ENCODE assay signal across 9 mouse cellular contexts in the genomic region with DNA sequence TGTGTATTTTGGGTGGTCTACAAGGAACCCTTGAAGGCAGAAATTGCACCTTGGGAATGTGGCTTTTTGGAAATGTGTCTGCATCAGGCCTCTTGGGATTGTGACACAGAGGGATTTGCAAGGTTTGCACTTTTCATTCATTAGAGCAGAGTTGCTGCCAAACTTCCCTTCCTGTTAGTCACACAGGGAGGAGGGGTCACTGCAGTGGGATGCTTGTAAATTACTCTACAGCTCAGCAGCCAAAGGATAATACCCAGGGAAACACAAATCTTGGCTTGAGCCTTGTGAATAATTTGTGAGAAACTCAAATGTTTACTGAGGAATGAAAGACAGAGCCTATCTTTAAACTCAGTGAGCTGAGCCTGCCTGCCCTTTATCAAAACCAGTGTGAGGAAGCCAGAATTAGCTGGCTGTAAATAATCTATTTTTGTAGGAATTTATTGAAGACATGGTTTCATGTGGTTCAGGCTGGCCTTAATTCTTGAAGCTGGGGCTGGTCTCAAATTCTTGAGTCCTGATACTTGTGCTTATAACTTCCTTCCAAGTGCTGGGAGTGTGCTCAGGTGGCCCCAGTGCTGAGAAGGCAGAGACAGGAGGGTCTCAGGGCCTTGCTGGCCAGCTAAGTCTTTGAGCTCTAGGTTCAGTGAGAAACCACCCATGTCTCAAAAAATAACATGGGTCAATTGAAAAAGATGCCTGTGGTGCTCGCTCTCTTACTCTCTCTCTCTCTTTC. TPM values are rescaled to one million over a fixed set of nuclear protein-coding genes. Genes with fewer than 3 reads are reported as not detected.
DNase-seq lines count a peak whose midpoint lies in the region; ATAC-seq lines count a peak whose summit lies in the region.
"Had no signal": no experiment of that assay in that cellular context is flagged by ENCODE, and none has a peak within 500 bp of the region (broad histone marks: within the 10 kb centered on the region; RNA-seq: fewer than 3 reads in every experiment).

No protein-coding gene starts in this region.

- H3K27me3 ChIP-seq in embryonic facial prominence, embryonic 13.5 days, result no peaks in the 10 kb centered on the region
- H3K27me3 ChIP-seq in embryonic facial prominence, embryonic 10.5 days (replicated peaks; ENCODE audit: low read depth, poor library complexity, severe bottlenecking), result no peaks in the 10 kb centered on the region
- no peaks in the 10 kb centered on the region for H3K27me3 ChIP-seq in forebrain, embryonic 16.5 days (replicated peaks; ENCODE audit: control insufficient read depth, insufficient read depth, low read length)
- H3K27me3 ChIP-seq in midbrain, embryonic 13.5 days, result no peaks in the 10 kb centered on the region
- H3K27me3 ChIP-seq: liver, embryonic 15.5 days had no signal

- H3K4me2 ChIP-seq in embryonic facial prominence, embryonic 13.5 days, result no peak overlapping the region
- H3K4me2 ChIP-seq in forebrain, embryonic 16.5 days (ENCODE audit: low read length), result no peak overlapping the region
- no peak overlapping the region for H3K4me2 ChIP-seq in midbrain, embryonic 13.5 days (replicated peaks)
- H3K4me2 ChIP-seq: liver, embryonic 15.5 days had no signal

- H3K9me3 ChIP-seq in embryonic facial prominence, embryonic 13.5 days, result no peaks in the 10 kb centered on the region
- H3K9me3 ChIP-seq in embryonic facial prominence, embryonic 10.5 days, result no peaks in the 10 kb centered on the region
- H3K9me3 ChIP-seq in forebrain, embryonic 16.5 days (ENCODE audit: control insufficient read depth, low read length), result no peaks in the 10 kb centered on the region
- no peaks in the 10 kb centered on the region for H3K9me3 ChIP-seq in midbrain, embryonic 13.5 days
- H3K9me3 ChIP-seq: liver, embryonic 15.5 days had no signal

- ATAC-seq in embryonic facial prominence, embryonic 13.5 days (ENCODE audit: insufficient number of reproducible peaks, insufficient read depth, low FRiP score, low TSS enrichment, low read depth), result 0 out of 2 replicates have a peak, but pooled peaks have one; percentile 32
- ATAC-seq in forebrain, embryonic 16.5 days, result peak; percentile 92
- ATAC-seq in midbrain, embryonic 13.5 days, result no peak

- WGBS in embryonic facial prominence, embryonic 13.5 days, result 95% methylated on average over 1 of the region's 1 CpGs
- WGBS in embryonic facial prominence, embryonic 10.5 days, result 84% methylated on average over 1 of the region's 1 CpGs
- WGBS in forebrain, embryonic 16.5 days, result 100% methylated on average over 1 of the region's 1 CpGs
- WGBS in midbrain, embryonic 13.5 days, result 100% methylated on average over 1 of the region's 1 CpGs

- H3K36me3 ChIP-seq in embryonic facial prominence, embryonic 13.5 days, result no peaks in the 10 kb centered on the region
- no peaks in the 10 kb centered on the region for H3K36me3 ChIP-seq in embryonic facial prominence, embryonic 10.5 days (replicated peaks)
- H3K36me3 ChIP-seq in forebrain, embryonic 16.5 days (ENCODE audit: control insufficient read depth, insufficient read depth), result no peaks in the 10 kb centered on the region
- H3K36me3 ChIP-seq in midbrain, embryonic 13.5 days, result no peaks in the 10 kb centered on the region
- H3K36me3 ChIP-seq: liver, embryonic 15.5 days had no signal

- DNase-seq in embryonic facial prominence, embryonic 10.5 days (ENCODE audit: low spot score), result no peak
- DNase-seq in 3134 (ENCODE audit: extremely low read depth, insufficient read length, low spot score), result peak; percentile 40
- peak; percentile 25 to 39 for DNase-seq in kidney, adult 8-10 months
- no peak for DNase-seq in spleen, adult 18-20 months
- no peak for DNase-seq in cerebellum, adult 11-12 months

- H3K4me1 ChIP-seq in embryonic facial prominence, embryonic 13.5 days, result peaks cover 10% of the 10 kb centered on the region; the same call in 1 of the 2 replicates
- H3K4me1 ChIP-seq in embryonic facial prominence, embryonic 10.5 days, result peaks cover 8% of the 10 kb centered on the region; the same call in 1 of the 2 replicates
- peaks cover 5% of the 10 kb centered on the region for H3K4me1 ChIP-seq in forebrain, embryonic 16.5 days (replicated peaks; ENCODE audit: control insufficient read depth, insufficient read depth, low read length)
- 0 out of 2 replicates have a peak, but pooled peaks cover 4% of the 10 kb centered on the region for H3K4me1 ChIP-seq in midbrain, embryonic 13.5 days (replicated peaks)

- no peak overlapping the region for H3K4me3 ChIP-seq in embryonic facial prominence, embryonic 13.5 days
- H3K4me3 ChIP-seq in embryonic facial prominence, embryonic 10.5 days, result no peak overlapping the region
- no peak overlapping the region for H3K4me3 ChIP-seq in forebrain, embryonic 16.5 days (replicated peaks; ENCODE audit: low read length)
- no peak overlapping the region for H3K4me3 ChIP-seq in midbrain, embryonic 13.5 days (replicated peaks)
- H3K4me3 ChIP-seq: liver, embryonic 15.5 days had no signal

- peak overlapping the region; percentile 64 for H3K27ac ChIP-seq in embryonic facial prominence, embryonic 13.5 days
- H3K27ac ChIP-seq in embryonic facial prominence, embryonic 10.5 days (replicated peaks), result no peak overlapping the region
- no peak overlapping the region for H3K27ac ChIP-seq in forebrain, embryonic 16.5 days (ENCODE audit: low read length)
- H3K27ac ChIP-seq in midbrain, embryonic 13.5 days, result peak overlapping the region; percentile 39; the same call in 1 of the 2 replicates
- H3K27ac ChIP-seq: liver, embryonic 15.5 days had no signal

- no peak overlapping the region for H3K9ac ChIP-seq in embryonic facial prominence, embryonic 13.5 days
- no peak overlapping the region for H3K9ac ChIP-seq in forebrain, embryonic 16.5 days (replicated peaks; ENCODE audit: low read depth, low read length)
- H3K9ac ChIP-seq in midbrain, embryonic 13.5 days (replicated peaks), result no peak overlapping the region
- H3K9ac ChIP-seq: liver, embryonic 15.5 days had no signal

RNA-seq across cellular contexts. Expression of gene Gab1, which starts 32.9 kb away (rescaled TPM):
- polyA plus RNA-seq in embryonic facial prominence, embryonic 13.5 days (2015; fragmentation: Nextera tagmentation; extraction: Ambion mirVana), result 22.2 and 22.7 TPM in 2 replicates
- polyA plus RNA-seq in embryonic facial prominence, embryonic 10.5 days (2016; fragmentation: Nextera tagmentation; extraction: Ambion mirVana), result 14.5 and 15.0 TPM in 2 replicates
- 10.6 and 11.8 TPM in 2 replicates for polyA plus RNA-seq in forebrain, embryonic 16.5 days (2015; fragmentation: Nextera tagmentation; extraction: Ambion mirVana)
- polyA plus RNA-seq in midbrain, embryonic 13.5 days (2015; fragmentation: Nextera tagmentation; extraction: Ambion mirVana), result 6.8 and 8.7 TPM in 2 replicates

Comparison
In these comparisons a context has a peak if more than half of its experiments do, and no peak if none do; other contexts are left out.
1. H3K27ac ChIP-seq: peak in embryonic facial prominence, embryonic 13.5 days (single experiment) and midbrain, embryonic 13.5 days (single experiment); none in embryonic facial prominence, embryonic 10.5 days (single experiment) and forebrain, embryonic 16.5 days (single experiment).
2. DNase-seq: peak in 3134 (single experiment) and kidney, adult 8-10 months (2 of 2); none in embryonic facial prominence, embryonic 10.5 days (single experiment), spleen, adult 18-20 months (0 of 2) and cerebellum, adult 11-12 months (single experiment).